Mouse (Mus musculus): ENCODE data around the gene Unc5cl.

The Unc5cl gene

DNA sequence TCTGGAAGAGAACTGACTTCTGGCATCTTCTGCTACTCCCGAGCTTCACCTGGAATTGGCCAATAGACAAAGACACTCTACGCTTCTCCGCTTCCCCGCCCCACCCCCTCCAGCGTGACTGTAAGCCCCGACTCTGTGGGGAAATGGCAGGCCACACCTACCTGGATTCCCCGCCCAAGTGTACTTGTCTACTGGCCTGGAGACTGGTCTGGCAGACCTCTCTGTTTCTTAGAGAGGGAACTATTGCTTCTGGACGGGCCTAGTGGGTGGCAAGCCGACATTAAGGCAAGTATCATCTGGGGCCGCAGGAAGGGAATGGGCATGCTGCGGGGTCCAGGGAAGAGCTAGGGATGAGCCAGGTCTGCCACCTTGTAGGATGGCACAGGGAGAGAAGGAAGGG lies at the start of gene Unc5cl:
Unc5cl (plus strand) TSS at position 214 of the 400 bp plus-strand sequence.
- no peak for DNase-seq

GRCm38 (mm10) chr17:48407154-48407553 lies 47.5 kb upstream of the Unc5cl start:
- DNase-seq, result no peak

DNA sequence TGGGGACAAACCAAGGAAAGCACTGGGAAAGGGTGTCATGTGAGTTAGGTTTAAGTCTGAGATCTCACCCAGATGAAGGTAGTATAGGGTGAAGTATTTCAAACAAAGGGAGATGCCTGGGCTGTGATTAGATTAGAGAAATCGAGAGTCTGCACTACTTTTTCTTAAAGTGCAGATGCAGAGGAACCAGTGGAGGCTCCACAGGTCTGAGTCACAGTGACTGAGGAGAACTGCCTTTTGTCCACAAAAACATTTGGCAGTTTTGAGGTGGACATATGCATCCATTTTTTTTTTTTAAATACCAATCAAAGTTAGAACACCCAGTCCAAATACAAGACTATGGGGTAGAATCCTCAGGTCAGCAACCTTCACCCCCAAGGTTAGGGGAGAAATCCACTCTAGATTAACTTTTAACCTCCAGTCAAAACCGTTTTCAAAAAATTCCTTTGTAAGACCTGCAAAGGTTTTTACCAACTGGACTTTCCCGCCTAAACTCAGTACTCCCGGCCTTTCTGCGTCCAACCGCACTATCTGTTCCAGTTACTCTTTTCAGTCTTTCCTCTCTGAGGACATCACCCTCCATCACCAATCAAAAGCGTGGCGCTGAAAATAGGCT lies 46.7 kb upstream of the Unc5cl start:
- no peak for DNase-seq

GRCm38 (mm10) chr17:48408526-48409291 lies 46.0 kb upstream of the Unc5cl start:
- DNase-seq, result peak; percentile 90

DNA sequence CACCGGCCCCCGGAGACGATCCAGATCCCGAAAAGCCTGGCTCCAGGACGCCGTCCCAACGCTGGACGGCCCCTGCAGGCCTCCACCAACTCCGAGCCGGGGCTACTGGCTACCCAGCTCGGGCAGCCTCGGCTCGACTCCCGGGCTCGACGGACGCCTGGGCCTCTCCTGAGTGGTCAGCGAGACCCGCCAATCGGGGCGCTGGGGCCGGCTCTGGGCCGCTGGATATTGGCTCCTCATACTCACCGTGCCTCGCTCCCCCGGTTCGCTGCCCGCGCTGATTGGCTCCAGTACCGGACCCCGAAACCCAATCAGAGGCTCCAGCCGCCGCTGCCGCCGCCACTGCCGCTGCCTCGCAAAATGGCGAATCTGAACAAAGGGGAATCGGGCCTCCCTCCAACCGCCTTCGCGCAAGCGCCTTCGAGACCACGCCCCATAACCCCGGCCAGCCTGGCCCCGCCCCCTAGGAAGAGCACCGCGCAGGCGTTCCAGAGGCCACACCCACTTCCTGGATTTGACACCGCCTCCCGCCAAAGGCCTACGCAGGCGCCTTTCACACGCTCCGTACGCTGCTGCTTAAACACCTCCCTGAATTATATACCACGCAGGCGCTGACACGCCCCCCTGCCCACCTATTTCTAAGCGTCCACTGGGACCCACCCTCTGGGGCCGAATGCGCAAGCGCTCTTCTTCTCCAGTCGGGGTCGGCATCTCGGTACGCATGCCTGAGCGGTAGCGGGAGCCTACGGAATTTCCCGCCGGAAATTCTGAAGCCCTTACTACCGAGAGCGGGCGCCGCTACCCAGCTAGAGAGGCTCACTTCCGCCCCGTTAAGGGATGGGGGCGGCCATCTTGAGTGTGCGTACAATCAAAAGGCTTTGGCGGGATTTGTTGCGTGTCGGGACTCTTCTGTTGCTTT lies 45.1 kb upstream of the Unc5cl start, which contains the start of the genes Nfya and Oard1:
Nfya (minus strand) TSS at position 527 of the 919 bp plus-strand sequence.
Oard1 (plus strand) TSS at position 635 of the 919 bp plus-strand sequence.
- DNase-seq, result peak; percentile 100

DNA sequence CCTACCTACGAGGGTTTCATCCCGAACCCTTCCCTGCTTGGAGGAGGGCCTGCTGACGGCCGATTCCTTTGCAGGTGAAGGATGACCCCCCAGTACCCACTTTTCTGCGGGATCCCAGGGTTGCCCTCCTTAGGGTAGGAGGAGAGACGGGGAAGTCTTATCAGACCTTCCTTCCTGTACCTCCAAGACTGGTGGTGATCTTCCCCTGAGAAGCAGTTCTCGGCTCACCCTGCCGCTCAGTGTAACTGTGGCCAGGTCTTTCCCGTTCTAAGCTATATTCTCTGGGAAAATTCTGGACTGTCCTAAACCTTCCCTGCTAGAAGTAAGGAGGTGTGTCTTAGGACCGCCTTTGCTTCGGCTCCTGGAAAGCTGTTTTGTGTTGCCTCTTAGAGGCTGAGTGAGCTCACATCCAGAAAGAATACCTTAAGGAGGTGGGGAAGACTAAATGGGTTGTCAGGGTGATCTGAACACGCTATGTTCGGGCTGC lies 44.4 kb upstream of the Unc5cl start:
- DNase-seq, result no peak

GRCm38 (mm10) chr17:48411241-48411640 lies 43.5 kb upstream of the Unc5cl start:
- no peak for DNase-seq

DNA sequence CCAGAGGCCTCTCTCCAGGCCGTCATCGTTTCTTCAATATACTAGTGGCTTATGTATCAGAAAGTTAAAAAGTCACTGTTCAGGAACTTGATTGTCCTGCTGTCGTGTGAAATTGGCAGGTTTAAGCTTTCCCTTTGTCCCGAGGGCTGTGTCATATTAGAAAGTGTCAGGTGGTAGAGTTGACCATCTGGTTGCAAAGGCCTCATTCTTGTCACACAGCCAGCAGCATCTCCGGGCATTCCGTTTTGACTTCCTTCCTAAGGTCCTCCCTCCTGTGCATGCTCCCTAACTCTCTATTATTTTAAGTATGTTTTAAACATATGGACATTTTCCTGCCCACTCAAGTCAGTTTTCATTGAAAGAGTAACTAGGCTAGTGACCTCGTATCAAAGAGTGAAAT lies 38.7 kb upstream of the Unc5cl start:
- DNase-seq, result no peak

GRCm38 (mm10) chr17:48416425-48417195 lies 38.1 kb upstream of the Unc5cl start:
- DNase-seq, result peak; percentile 85

DNA sequence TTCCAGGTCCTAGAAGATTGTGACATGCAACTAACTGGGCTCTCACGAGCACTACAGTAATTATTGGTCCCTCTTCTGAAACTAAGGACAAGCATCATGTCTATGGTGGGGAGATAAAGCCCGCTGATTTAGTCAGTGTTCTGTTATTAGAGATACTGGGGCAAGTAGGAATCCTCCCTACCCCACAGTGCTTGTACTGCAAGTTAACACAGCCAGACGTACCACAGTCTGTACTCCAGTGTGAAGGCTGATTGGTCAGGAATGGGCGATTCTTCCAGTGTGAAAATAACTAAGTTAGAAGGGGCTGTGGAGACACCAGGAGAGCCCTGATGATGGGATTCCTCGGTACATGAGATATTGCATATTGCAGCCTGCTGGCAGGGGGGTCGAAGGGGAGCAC lies 37.2 kb upstream of the Unc5cl start:
- DNase-seq, result no peak

GRCm38 (mm10) chr17:48418174-48418573 lies 36.5 kb upstream of the Unc5cl start:
- DNase-seq, result no peak

- DNase-seq, result no peak
These were observed 35.9 kb upstream of the Unc5cl start for GRCm38 (mm10) chr17:48418781-48419180.

DNA sequence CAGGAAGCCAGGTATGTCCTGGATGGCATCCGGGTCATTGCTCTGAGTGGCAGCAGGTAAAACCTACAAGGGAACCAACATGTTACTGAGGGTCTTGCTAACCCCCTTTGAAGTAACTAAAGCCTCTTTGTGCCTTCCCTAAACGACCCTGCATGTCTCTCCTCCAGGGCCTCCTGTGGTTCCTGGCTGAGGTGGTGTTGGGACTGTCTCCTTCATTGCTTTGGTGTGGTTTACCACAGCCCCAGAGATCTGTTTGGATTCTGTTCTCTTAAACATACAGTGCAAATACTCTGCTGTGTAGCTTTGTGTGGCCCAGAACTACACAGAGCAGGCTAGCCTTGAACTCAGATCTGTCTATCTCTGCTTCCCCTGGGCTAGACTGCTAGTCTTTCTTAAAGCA lies 35.1 kb upstream of the Unc5cl start:
- DNase-seq, result no peak

DNA sequence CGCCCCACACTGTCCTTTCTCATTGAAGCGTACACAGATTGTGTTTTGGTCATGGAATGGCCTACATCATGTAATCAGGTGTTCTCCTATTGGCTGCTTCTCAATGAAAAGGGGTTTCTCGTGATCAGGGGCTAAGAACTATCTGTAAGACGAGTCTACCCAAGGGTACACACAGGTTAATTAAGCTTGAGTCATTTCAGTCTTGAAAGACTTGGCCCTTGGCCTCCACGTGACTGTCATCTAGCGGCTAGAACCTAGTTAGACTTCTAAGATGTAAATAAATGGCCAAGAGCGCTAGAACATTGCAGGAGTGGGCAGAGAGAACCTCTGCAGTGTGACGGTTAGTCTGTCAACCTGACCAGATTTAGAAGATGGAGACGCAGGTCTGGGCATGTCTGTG lies 30.5 kb upstream of the Unc5cl start:
- DNase-seq, result no peak

GRCm38 (mm10) chr17:48425823-48426612 lies 28.7 kb upstream of the Unc5cl start:
- DNase-seq, result peak; percentile 57

DNA sequence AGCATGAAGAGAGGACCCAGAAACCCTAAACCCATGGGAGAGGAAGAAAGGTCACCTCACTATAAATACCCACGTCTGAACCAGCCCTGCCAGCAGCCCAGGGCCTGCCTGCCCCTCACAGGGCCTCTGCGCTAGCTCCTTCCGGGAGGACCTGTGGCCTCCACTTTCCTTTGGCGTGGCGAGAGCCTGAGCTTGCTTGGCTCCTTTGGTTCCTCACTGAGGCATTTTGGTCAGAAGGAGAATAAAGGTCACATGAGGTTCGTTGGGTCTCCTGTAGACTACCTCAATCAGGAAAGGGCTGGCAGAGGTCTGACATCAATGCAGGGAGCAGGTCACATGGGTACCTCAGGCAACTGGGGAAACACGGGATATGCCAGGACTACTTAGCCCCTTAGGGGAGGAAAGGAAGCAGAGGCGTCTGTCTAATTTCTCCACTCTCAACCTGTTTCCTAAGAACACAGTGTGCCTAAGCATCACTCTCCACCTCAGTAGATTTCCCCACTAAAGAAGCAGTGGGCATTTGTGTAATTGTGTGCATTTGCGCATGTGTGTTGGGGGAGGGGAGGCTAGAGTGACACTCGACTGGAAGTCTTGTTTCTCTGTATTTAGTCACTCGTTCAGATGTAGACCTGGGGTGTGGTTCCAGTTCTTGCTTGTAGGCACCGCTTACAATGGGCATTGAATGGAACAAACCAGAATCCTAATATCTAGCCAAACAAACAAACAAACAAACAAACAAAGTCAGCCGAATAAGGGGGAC lies 27.5 kb upstream of the Unc5cl start:
- DNase-seq, result peak; percentile 34

GRCm38 (mm10) chr17:48427852-48428530 lies 26.7 kb upstream of the Unc5cl start:
- peak; percentile 58 for DNase-seq

DNA sequence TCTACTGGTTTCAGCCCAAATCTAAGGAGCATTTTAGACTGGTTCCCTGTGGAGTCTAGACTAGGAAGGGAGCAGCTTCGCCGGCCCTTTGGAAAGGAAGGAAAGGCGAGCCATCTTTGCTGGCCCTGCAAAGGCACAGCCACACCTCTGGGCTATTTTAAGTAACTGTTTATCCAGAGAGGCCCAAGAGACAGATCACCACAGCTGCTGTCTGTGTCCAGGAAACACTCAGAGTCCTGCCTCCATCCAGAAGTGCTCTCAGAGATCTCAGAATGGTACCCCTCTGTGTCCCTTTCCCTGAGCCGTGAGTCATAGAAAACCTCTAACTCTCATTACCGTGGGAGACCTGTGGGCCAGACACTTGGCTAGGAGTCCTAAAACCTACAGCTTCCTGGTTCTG lies 24.3 kb upstream of the Unc5cl start:
- no peak for DNase-seq

DNA sequence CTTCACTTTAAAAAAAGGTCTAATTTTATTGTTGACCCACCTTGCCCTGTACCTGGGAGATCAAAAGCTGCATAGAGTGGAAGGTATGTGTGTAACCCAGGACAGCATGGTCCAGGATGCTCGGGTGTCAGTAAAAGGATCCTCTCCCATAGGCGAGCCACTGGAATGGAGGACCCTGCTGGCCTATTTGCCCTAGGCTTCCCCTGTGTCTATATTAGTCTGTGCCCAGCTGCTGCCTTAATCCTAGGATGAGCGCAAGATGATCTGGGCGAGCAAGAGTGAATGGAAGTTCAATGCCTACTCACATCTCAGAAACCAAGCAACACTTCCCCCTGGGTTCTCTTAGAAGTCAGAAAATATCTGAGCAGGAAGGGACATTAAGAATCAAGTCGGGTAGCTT lies 23.6 kb upstream of the Unc5cl start:
- no peak for DNase-seq
